Mouse (Mus musculus): ENCODE measurements around the gene Tube1. TPM values are rescaled to one million over a fixed set of nuclear protein-coding genes. Genes with fewer than 3 reads are reported as not detected.

The Tube1 gene
- polyA plus RNA-seq, 1 experiment = 1.5 TPM

DNA sequence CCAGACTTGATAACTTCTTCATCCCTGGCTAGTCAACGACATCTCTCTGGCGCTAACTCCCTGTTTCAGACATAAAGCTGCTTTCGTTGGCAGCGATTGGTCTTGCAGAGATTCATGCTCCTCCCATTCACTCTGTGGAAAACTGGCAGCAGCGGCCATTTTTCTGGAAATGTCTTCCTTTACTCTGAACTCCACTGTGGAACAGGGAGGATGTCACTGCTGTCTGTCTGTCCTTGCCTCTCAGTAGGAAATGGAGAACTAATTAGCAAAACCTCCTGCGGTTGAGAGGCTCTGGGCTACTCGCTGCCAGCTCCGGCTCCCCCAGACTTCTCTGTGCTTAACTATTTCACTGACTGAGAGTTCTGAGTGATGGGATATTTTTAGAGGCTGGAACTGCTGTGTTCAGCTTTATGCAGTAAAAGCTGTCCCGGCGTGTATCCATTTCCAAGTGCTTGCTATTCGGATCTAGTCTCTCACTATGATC is 31.9 kb downstream of the Tube1 start:
- Histone ChIP-seq H3K36me3 (ENCODE audit: control insufficient read depth, insufficient read depth, low read length) (no peaks in the 10 kb centered on the region), H3K4me1 (ENCODE audit: control insufficient read depth, insufficient read depth, insufficient read length) (peaks cover under 1% of the 10 kb centered on the region; the same call in 1 of the 2 replicates), H3K27me3 (ENCODE audit: control insufficient read depth, insufficient read depth, low read length) (no peaks in the 10 kb centered on the region), H3K4me3 (ENCODE audit: extremely low read depth, insufficient read depth, insufficient read length) (no peak overlapping the region), H3K27ac (ENCODE audit: insufficient read depth, low read length) (no peak overlapping the region)
- no peak for DNase-seq (ENCODE audit: low read depth in 1 of 2, low spot score in 2 of 2)
- WGBS = 41% methylated on average over 11 of the region's 11 CpGs
- TF ChIP-seq POLR2A (IDR thresholded peaks at IDR 0.05; ENCODE audit: low read depth, low read length) = no peak
- no peak for TF ChIP-seq CTCF (IDR thresholded peaks at IDR 0.05; ENCODE audit: extremely low read depth, insufficient read depth, insufficient read length, insufficient replicate concordance)

DNA sequence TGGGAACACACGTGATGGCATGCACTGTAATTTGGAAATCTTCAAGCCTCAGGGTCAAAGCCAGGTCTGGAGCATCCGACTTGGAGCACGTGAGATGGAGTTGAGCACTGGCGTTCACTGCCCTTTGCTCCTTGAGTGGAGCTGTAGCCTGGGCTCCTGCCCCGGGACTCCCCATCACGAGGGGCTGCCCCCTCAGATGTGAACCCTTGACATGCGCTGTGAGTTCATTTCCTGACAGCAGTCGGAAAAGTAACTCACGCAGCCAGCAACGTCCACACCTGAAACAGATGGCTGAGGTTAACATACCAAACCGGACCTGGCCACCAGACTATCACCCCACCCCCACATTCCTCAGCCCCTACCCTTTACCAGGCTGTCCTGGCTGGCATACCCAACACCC is 33.8 kb downstream of the Tube1 start:
- whole genome bisulfite sequencing = 90% methylated on average over 11 of the region's 11 CpGs
- no peak overlapping the region for H3K4me3 ChIP-seq (ENCODE audit: extremely low read depth, insufficient read depth, insufficient read length)
- DNase-seq (ENCODE audit: low read depth in 1 of 2, low spot score in 2 of 2) = no peak
- H3K36me3 ChIP-seq (ENCODE audit: control insufficient read depth, insufficient read depth, low read length) = no peaks in the 10 kb centered on the region
- no peak overlapping the region for H3K27ac ChIP-seq (ENCODE audit: insufficient read depth, low read length)
- TF ChIP-seq POLR2A (IDR thresholded peaks at IDR 0.05; ENCODE audit: low read depth, low read length) (no peak), CTCF (IDR thresholded peaks at IDR 0.05; ENCODE audit: extremely low read depth, insufficient read depth, insufficient read length, insufficient replicate concordance) (no peak)
- no peaks in the 10 kb centered on the region for H3K27me3 ChIP-seq (ENCODE audit: control insufficient read depth, insufficient read depth, low read length)
- peaks cover 2% of the 10 kb centered on the region; the same call in 1 of the 2 replicates for H3K4me1 ChIP-seq (ENCODE audit: control insufficient read depth, insufficient read depth, insufficient read length)

DNA sequence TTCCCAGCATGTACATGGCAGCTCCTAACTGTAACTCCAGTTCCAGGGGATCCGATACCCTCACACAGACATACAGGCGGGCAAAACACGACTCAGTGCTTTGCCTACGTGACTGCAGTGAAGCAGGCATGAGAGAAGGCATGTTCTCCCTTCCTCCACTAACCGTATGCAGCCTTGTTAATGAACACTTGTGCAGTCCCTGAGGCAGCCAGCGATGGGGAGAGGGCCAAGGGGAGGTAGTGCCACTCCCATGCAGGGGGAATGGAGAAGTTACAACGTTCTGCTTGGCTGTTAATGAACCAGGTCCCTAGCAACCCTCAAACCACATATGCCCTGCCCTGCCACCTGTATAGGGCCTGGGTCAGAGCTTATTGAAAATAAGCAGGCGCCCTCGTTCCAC is 35.9 kb downstream of the Tube1 start:
- DNase-seq (ENCODE audit: low read depth in 1 of 2, low spot score in 2 of 2) = no peak
- WGBS = 54% methylated on average over 9 of the region's 9 CpGs

DNA sequence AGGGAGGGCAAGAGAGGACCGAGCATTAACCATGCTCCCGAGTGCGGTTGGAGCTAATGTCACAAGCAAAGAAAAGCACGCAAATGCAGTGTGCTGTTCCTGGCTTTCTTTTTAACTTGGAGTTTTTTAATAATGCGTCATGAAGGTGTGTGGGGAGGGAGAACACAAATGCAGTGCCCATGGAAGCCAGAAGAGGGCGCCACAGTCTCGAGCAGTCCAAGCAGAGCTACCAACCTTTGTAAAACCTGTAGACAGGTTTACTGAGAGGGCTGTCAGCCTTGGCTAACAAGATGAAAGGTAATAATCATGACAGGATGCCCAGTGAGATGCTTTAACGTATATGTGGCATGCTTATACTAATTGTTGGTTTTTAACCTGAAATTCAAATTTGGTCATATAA is 36.4 kb downstream of the Tube1 start:
- H3K4me1 ChIP-seq (ENCODE audit: control insufficient read depth, insufficient read depth, insufficient read length) = peaks cover 2% of the 10 kb centered on the region; the same call in 1 of the 2 replicates
- DNase-seq (ENCODE audit: low read depth in 1 of 2, low spot score in 2 of 2) = peak; percentile 49 to 73

More for the DNA sequence above, 35.9 kb downstream of the Tube1 start:
- Histone ChIP-seq H3K36me3 (ENCODE audit: control insufficient read depth, insufficient read depth, low read length) (no peaks in the 10 kb centered on the region), H3K4me1 (ENCODE audit: control insufficient read depth, insufficient read depth, insufficient read length) (peaks cover 2% of the 10 kb centered on the region; the same call in 1 of the 2 replicates), H3K27ac (ENCODE audit: insufficient read depth, low read length) (no peak overlapping the region), H3K4me3 (ENCODE audit: extremely low read depth, insufficient read depth, insufficient read length) (no peak overlapping the region), H3K27me3 (ENCODE audit: control insufficient read depth, insufficient read depth, low read length) (no peaks in the 10 kb centered on the region)
- TF ChIP-seq POLR2A (IDR thresholded peaks at IDR 0.05; ENCODE audit: low read depth, low read length) (no peak), CTCF (IDR thresholded peaks at IDR 0.05; ENCODE audit: extremely low read depth, insufficient read depth, insufficient read length, insufficient replicate concordance) (no peak)

DNA sequence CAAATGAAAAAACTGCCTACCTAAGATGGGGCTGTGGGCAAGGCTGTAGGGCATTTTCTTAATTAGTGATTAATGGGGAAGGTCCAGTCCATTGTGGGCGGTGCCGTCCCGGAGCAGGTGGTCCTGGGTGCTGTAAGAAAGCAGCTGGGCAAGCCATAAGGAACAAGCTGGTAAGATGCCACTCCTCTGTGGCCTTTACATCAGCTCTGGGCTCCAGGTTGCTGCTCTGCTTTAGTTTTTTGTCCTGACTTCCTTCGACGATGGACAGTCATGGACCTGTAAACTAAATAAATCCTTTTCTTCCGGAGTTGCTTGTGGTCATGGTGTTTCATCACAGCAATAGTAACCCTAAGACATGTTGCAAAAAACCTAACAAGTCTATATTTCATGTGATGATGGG is 36.9 kb downstream of the Tube1 start:
- no peaks in the 10 kb centered on the region for H3K36me3 ChIP-seq (ENCODE audit: control insufficient read depth, insufficient read depth, low read length)
- peaks cover 2% of the 10 kb centered on the region; the same call in 1 of the 2 replicates for H3K4me1 ChIP-seq (ENCODE audit: control insufficient read depth, insufficient read depth, insufficient read length)
- no peak overlapping the region for H3K4me3 ChIP-seq (ENCODE audit: extremely low read depth, insufficient read depth, insufficient read length)
- WGBS = 12% methylated on average over 6 of the region's 6 CpGs
- no peaks in the 10 kb centered on the region for H3K27me3 ChIP-seq (ENCODE audit: control insufficient read depth, insufficient read depth, low read length)
- H3K27ac ChIP-seq (ENCODE audit: insufficient read depth, low read length) = no peak overlapping the region
- no peak for TF ChIP-seq CTCF (IDR thresholded peaks at IDR 0.05; ENCODE audit: extremely low read depth, insufficient read depth, insufficient read length, insufficient replicate concordance)
- TF ChIP-seq POLR2A (IDR thresholded peaks at IDR 0.05; ENCODE audit: low read depth, low read length) = no peak
- DNase-seq (ENCODE audit: low read depth in 1 of 2, low spot score in 2 of 2) = no peak

More for the DNA sequence above, 36.4 kb downstream of the Tube1 start:
- no peak overlapping the region for H3K27ac ChIP-seq (ENCODE audit: insufficient read depth, low read length)
- TF ChIP-seq POLR2A (IDR thresholded peaks at IDR 0.05; ENCODE audit: low read depth, low read length) (no peak), CTCF (IDR thresholded peaks at IDR 0.05; ENCODE audit: extremely low read depth, insufficient read depth, insufficient read length, insufficient replicate concordance) (peak; percentile 72; the same call in 1 of the 2 replicates)
- no peaks in the 10 kb centered on the region for H3K27me3 ChIP-seq (ENCODE audit: control insufficient read depth, insufficient read depth, low read length)
- no peaks in the 10 kb centered on the region for H3K36me3 ChIP-seq (ENCODE audit: control insufficient read depth, insufficient read depth, low read length)
- H3K4me3 ChIP-seq (ENCODE audit: extremely low read depth, insufficient read depth, insufficient read length) = no peak overlapping the region
- 16% methylated on average over 8 of the region's 8 CpGs for WGBS

DNA sequence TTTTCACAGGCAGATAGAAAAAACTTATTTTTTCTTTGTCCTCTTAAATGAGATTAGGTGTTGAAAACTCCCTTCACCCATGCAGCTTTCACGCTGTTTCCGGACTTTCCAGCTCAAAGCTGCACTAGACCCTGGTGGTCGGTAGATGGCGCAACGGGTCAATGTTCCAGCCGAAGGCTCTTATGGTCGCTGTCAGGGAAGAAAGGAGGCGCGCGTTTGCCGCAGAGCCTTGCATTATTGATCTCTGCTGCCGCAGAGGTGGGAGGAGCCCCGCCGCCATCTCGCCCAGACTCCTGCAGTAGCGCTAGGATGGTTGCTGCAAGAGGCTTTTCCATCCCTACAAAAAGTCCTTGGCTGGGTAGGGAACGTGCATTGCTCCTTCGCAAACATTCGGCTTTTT is 37.4 kb downstream of the Tube1 start:
- Histone ChIP-seq H3K27me3 (ENCODE audit: control insufficient read depth, insufficient read depth, low read length) (no peaks in the 10 kb centered on the region), H3K36me3 (ENCODE audit: control insufficient read depth, insufficient read depth, low read length) (no peaks in the 10 kb centered on the region), H3K27ac (ENCODE audit: insufficient read depth, low read length) (peak overlapping the region; percentile 71), H3K4me1 (ENCODE audit: control insufficient read depth, insufficient read depth, insufficient read length) (peaks cover 2% of the 10 kb centered on the region; the same call in 1 of the 2 replicates), H3K4me3 (ENCODE audit: extremely low read depth, insufficient read depth, insufficient read length) (peak overlapping the region; percentile 59)
- TF ChIP-seq CTCF (IDR thresholded peaks at IDR 0.05; ENCODE audit: extremely low read depth, insufficient read depth, insufficient read length, insufficient replicate concordance) (peak; percentile 87; the same call in 1 of the 2 replicates), POLR2A (IDR thresholded peaks at IDR 0.05; ENCODE audit: low read depth, low read length) (no peak)
- DNase-seq (ENCODE audit: low read depth in 1 of 2, low spot score in 2 of 2) = peak; percentile 87 to 91
- under 1% methylated on average over 19 of the region's 19 CpGs for WGBS

Data from spleen, adult 2 months (tissue).